Mouse (Mus musculus) G1E (cell line): ENCODE measurements around the gene Cox8b.

Experiments
- CTCF ChIP-seq: IDR thresholded peaks from 2 replicates; pipeline ENCODE4 v1.5.1; 2012; ENCODE audit warnings: low read depth, low read length, inconsistent platforms, mixed read lengths
- GATA1 ChIP-seq: IDR thresholded peaks from 2 replicates; pipeline ENCODE4 v1.6.1; 2012; ENCODE audit warnings: borderline replicate concordance, low read length, inconsistent platforms, mixed read lengths
- GATA2 ChIP-seq: IDR thresholded peaks from 2 replicates; pipeline ENCODE4 v1.6.1; 2012; ENCODE audit warnings: low read depth, low read length, inconsistent platforms, borderline replicate concordance
- POLR2AphosphoS5 ChIP-seq: IDR thresholded peaks from 2 replicates; pipeline ENCODE4 v1.6.1; 2012; ENCODE audit warnings: low read depth, low read length, inconsistent platforms; ENCODE audit not compliant: insufficient replicate concordance
- TAL1 ChIP-seq: conservative IDR thresholded peaks from 2 replicates; pipeline ENCODE4 v1.6.1; 2012; ENCODE audit warnings: low read depth, low read length, inconsistent platforms, mixed read lengths

GRCm38 (mm10) chr7:140902036-140902875 lies 2.0 kb upstream of the Cox8b start:
- TF ChIP-seq CTCF = no peak
- TF ChIP-seq TAL1 = no peak
- TF ChIP-seq POLR2AphosphoS5 = no peak
- no peak for TF ChIP-seq GATA1
- no peak for TF ChIP-seq GATA2
